Mouse (Mus musculus): ENCODE measurements around the gene Hes2.

Hes2 gene

DNA sequence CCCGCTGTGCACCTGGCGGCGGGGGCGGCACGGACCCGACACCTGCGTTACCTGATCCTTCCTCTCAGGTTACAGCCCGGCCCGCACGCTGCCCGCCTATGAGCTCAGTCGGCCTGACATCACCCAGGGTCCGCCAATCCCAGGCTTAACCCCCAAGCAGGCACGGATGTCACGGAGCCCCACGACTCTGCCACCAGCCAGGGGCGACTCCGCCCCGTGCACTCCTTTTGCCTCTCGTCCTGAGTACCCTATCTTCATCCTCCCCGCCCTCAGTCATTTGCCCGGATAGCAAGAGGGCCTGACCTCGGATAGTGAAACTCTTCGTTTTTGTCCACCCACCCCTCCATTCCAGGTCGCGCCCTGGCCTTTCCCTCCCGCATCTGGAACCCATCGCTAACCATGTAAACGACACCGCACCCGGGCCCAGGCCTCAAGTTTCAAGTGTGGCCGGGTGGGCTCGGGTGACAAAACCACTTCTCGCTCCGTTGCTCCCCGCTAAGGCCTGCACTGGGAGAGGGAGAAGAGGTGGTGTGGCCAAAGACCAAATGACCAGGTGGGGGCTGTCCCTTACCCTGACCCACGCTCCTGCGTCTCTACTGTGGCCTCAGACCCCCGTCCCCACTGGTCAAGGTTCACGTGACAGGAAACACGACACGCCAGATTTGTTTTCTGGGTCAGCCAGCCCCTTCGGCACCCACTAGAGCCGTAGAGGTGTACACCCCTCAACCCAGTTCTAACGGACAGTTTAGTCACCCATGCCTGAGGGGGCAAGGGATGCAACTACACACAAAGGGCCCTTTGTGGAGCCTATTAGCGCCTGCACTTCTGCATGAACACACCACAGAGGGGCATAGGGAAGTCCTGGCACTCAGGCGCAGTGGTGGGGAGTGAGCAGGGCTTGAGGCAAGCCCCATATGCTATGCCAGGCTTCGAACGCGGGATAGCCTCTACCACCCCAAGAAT is 26.6 kb upstream of the Hes2 start:
- no peak for DNase-seq

DNA sequence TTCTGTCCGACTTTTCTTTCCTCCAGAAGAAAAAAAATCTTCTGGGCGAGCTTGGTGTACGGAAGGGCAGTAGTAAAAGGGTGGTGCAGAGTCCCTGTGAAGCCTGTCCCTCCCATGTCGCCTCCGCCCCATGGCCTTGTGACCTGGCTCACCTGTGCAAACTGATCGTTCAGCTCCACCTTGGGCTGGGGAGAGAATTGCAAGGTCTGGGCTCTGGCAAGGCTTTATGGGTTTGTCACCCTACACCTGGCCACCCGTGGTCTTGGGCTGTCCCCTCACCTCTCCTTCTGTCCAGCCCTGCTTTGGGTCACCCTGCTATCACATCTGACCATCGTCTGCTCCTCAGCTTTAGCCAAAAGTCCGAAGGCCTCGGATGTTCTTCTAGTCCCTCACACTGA is 25.9 kb upstream of the Hes2 start:
- no peak for DNase-seq

GRCm38 (mm10) chr4:152133213-152133612 is 25.5 kb upstream of the Hes2 start:
- DNase-seq = no peak

GRCm38 (mm10) chr4:152134507-152134906 is 24.2 kb upstream of the Hes2 start:
- DNase-seq = peak; percentile 67

- DNase-seq = no peak
These were observed 23.3 kb upstream of the Hes2 start for GRCm38 (mm10) chr4:152135363-152135762.

DNA sequence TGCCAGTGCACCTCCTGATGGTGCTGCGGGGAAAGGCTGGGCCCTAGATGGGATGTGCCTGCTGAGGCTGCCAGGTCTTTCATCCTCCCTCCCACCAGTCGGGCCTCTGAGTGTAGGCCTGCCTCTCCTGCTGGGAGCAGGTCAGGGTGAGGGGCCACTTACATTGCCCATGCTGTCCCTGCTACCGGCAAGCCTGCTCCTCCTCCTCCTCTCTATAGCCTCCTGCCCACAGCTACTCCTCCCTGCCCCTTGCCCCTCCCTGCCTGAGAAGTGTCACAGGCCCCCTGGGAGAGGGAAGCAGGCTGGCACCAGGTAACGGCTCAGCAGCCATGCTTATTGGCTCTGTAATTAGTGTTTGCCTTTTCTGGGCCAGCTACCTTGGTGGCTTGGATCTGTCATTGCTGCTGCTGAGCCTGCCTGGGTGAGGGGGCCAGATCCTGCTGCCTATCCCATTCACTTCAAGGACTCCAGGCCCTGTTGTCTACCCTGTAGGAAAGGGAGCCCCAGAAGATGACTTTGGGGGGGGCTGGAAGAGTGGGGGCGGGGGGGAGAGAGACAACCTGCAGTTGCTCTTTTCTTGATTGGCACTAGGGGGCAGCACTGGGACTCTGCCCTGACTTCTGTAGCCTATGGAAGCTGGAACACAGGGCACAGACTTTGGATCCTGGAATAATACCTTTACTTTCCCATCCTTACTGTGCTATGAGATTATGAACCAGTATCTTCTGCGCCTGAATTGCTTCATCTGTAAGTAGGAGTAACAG is 22.4 kb upstream of the Hes2 start:
- DNase-seq = peak; percentile 34

- no peak for DNase-seq
These were observed 21.8 kb upstream of the Hes2 start for GRCm38 (mm10) chr4:152136876-152137250.

DNA sequence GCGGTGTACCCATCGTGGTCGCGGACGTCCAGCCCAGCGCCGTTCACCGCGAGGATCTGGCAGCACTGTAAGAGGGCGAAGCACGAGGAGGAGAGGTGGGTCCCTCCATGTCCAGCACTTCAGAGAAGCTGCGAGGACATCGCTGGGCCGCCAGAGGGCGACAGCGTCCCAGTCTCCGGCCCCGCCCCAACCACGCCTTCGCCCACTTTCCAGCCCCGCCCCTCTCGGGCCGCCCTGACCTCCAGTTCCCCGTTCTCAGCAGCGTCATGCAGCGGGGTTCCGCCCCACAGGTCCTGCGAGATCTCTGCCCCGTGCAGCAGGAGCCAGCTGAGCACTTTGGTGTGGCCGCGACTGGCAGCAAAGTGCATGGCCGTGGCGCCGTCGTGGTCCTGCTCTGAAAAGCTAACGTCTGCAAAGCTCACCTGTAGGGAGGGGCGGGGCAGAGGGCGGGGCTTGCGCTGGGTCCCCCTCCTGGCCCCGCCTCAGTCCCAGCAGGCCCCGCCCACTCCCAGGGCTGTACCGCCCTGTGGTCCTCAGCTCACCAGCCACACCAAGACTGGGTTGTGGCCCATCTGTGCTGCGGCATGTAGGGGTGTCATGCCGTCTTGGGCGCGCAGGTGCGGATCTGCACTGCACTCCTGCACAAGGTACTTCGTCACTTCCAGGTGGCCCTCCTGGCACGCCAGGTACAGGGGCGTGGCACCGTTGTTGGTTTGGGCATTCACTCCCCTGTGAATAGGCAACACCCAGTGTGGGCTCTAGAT is 20.0 kb upstream of the Hes2 start:
- peak; percentile 92 for DNase-seq

DNA sequence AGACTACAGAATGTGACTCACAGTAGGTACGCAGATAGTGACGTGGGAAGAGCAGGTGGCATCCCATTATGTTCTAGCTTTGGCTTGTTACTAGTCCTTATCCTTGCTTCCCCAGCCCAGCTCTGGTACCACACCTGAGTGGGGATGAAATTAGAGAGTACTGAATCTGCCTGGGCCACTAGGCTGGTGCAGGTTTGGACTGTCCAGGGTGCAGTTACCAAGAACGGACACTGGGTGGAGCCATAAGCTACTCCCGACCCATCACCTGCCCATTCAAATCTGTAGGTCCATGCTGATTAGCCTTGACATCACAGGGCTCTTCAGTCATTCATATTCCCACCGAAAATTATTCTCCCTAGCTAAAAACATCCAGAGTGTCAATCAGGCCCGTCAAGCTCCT is 18.2 kb upstream of the Hes2 start:
- peak; percentile 64 for DNase-seq

DNA sequence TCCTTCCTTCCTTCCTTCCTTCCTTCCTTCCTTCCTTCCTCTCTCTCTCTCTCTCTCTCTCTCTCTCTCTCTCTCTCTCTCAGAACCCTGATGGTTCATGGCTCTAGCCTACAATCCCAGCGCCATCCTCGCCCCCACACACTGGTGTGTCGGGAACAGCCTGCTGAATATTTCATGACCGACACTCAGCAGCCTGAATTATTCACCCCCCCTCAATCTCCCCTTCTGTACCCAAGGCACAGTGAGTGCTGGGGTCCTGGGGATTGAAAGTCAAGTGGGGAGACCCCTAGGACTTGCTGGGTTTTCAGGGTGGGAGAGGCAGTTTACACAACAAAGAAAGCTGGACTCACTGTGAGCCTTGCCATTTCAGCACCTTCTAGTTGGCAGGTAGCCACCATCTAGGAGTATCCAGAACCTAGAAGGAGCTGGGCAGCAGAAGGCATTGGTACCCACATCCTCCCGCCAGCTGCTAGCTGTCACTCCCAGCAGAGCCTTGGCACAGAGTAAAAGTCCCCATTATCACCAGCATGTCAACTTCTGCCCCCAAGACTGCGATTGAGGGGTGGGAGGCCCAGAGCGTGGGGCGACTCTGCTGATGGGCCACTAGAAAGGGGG is 17.0 kb upstream of the Hes2 start:
- DNase-seq = no peak

GRCm38 (mm10) chr4:152143632-152144031 is 15.0 kb upstream of the Hes2 start:
- DNase-seq = no peak

DNA sequence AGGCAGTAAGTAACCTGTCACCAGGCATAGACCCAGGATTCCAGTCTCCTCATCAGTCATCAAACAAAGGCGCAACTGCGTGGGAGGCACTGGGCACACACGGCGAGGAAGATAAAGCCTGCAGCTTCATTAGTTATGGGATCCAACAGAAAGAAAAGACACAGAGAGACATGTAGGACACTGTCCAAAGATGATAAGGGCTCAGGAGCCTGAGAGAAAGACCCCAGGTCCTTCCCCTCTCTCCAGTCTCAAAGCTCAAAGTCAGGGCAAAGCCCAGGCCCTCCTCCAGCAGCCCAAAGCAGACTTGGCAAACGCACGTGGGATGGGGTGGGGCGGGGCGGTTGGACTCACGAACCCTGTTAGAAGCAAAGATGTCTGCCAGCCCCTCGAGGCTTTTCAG is 13.2 kb upstream of the Hes2 start:
- DNase-seq = no peak

GRCm38 (mm10) chr4:152146033-152146827 is 12.4 kb upstream of the Hes2 start:
- DNase-seq = no peak

DNA sequence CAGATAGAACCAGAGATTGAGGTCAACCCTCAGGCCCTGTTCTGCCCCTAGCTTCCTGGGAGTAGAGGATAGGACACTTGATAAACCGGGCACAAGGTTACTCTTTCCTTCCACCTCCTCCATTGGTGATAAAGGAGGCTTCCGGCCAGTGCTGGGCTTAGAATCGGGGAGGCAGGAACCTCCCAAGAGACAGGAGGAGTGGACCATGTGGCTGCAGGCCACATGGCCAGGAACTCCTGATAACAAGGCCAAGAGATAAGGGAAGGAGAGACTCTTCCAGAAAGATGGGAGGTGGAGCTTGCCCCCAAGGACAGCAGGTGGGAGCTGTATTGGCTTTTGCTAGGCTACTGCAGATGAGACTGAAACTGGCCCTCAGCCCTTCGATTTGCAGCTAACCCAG is 8.1 kb upstream of the Hes2 start:
- DNase-seq = no peak

GRCm38 (mm10) chr4:152151451-152151965 is 7.2 kb upstream of the Hes2 start:
- DNase-seq = no peak

- peak; percentile 79 for DNase-seq
These were observed 6.6 kb upstream of the Hes2 start, which contains the start of gene Espn for GRCm38 (mm10) chr4:152151966-152152544. TSS of gene Espn (minus strand) at chr4:152152371.

DNA sequence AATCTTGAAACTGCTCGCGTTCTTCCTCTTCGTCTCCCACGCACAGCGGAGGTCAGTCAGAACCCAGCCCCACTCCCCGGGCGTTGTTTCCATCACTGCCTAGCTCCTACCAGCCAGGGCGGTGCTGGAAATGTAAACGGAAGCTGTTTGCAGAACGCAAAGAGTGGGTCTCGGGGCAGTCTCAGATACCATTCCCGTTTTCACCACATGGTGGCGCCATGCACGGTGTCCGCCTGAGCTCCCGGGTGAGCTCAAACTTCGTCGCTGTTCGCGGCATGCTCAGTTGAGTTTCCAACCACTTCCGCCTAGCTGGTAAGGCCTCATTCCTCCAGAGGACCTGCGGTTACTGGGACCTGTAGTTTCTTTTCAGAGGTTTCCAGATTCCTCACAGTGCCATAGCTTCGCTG is 4.9 kb upstream of the Hes2 start:
- DNase-seq = peak; percentile 93

- no peak for DNase-seq
These were observed 3.6 kb upstream of the Hes2 start for GRCm38 (mm10) chr4:152155019-152155418.

- peak; percentile 56 for DNase-seq
These were observed 685 bp upstream of the Hes2 start for GRCm38 (mm10) chr4:152157779-152158584.

DNA sequence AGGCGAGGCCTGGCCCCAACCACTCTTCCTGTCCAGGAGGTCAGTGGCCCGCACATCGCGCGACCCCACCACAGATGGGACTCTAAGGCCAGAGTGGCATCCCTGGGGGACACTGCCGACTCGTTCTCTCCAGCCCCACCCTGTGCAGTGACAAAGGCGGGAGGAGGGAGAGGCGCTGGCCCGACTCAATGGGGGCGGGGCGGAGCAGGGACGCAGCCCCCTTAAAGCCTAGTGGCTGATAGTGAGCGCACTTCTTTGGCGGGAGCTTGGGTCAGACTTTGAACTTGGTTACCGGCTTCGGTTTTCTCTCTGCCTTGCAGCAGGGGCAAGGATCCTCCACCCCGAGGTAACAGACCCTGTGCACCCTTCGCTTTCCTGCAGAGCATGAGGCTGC is 615 bp downstream of the Hes2 start:
- DNase-seq = no peak

All from lung, postnatal 14 days (tissue).